Mouse (Mus musculus) heart, embryonic 14.5 days (tissue): ENCODE data around the gene Prkab1. TPM values are rescaled to one million over a fixed set of nuclear protein-coding genes. Genes with fewer than 3 reads are reported as not detected.

Source experiments
- ATAC-seq: fragments of 200-750 bp; cut with Nextera tagmentation; 2 replicates; pipeline ENCODE4 v1.8.0; 2017; ENCODE audit warnings: low read depth, moderate TSS enrichment; ENCODE audit not compliant: insufficient number of reproducible peaks, insufficient read depth, low FRiP score
- H3K27ac ChIP-seq, 2 experiments: fragments of 200-500 bp in 1 of 2; fragments of 300-500 bp in 1 of 2; sonication (generic) in 1 of 2; replicated peaks in 1 of 2; 2 replicates each; pipeline ENCODE4 v1.5.1; 2012 to 2014; ENCODE audit warnings: low read depth in 2 of 2, low read length in 2 of 2, control low read depth in 1 of 2, mild to moderate bottlenecking in 1 of 2, mixed read lengths in 1 of 2; ENCODE audit not compliant: control insufficient read depth in 1 of 2, insufficient read depth in 1 of 2
- H3K27me3 ChIP-seq: fragments of 300-500 bp; sonication (generic); 2 replicates; pipeline ENCODE4 v1.6.1; 2014; ENCODE audit warnings: mild to moderate bottlenecking, low read length, control low read depth; ENCODE audit not compliant: control insufficient read depth, insufficient read depth
- H3K36me3 ChIP-seq: fragments of 300-500 bp; sonication (generic); 2 replicates; pipeline ENCODE4 v1.6.1; 2014; ENCODE audit warnings: mild to moderate bottlenecking, control low read depth, low read length, mixed read lengths; ENCODE audit not compliant: control insufficient read depth, insufficient read depth
- H3K4me1 ChIP-seq, 2 experiments: fragments of 200-500 bp in 1 of 2; fragments of 300-500 bp in 1 of 2; sonication (generic) in 1 of 2; 2 replicates each; pipeline ENCODE4 v1.6.1; 2012 to 2014; ENCODE audit warnings: low read length in 2 of 2, control low read depth in 1 of 2, mixed read lengths in 1 of 2; ENCODE audit not compliant: control insufficient read depth in 2 of 2, insufficient read depth in 2 of 2
- H3K4me2 ChIP-seq: fragments of 300-500 bp; sonication (generic); 2 replicates; pipeline ENCODE4 v1.6.1; 2014; ENCODE audit warnings: mild to moderate bottlenecking, low read length
- H3K4me3 ChIP-seq, 2 experiments: fragments of 200-500 bp in 1 of 2; fragments of 300-500 bp in 1 of 2; sonication (generic) in 1 of 2; 2 replicates each; pipeline ENCODE4 v1.5.1; 2012 to 2014; ENCODE audit warnings: low read length in 2 of 2, mild to moderate bottlenecking in 2 of 2, control low read depth in 1 of 2, low read depth in 1 of 2, moderate library complexity in 1 of 2; ENCODE audit not compliant: control insufficient read depth in 1 of 2, insufficient read depth in 1 of 2
- H3K9ac ChIP-seq: fragments of 300-500 bp; sonication (generic); 2 replicates; pipeline ENCODE4 v1.6.1; 2014; ENCODE audit warnings: mild to moderate bottlenecking, low read length
- H3K9me3 ChIP-seq: fragments of 300-500 bp; sonication (generic); 2 replicates; pipeline ENCODE4 v1.6.1; 2016; ENCODE audit warnings: low read length, control low read depth; ENCODE audit not compliant: control insufficient read depth
- WGBS: fragments of 180-500 bp; shearing (Covaris S2); extraction: QIAGEN DNeasy Blood & Tissue Kit; methylation state at CpG from one replicate; pipeline ENCODE4 v1.1.7; 2014; 5-methylcytosine and 5-hydroxymethylcytosine counted together
- polyA plus RNA-seq: library from polyadenylated mRNA; unstranded; fragments of >200 nt; fragmentation: Nextera tagmentation; extraction: Ambion mirVana; gene quantifications from 2 replicates; pipeline ENCODE4 v1.2.1, GENCODE M21; 2014

Prkab1 gene
- polyA plus RNA-seq, 1 experiment from 2014 or later: 38.0 TPM

DNA sequence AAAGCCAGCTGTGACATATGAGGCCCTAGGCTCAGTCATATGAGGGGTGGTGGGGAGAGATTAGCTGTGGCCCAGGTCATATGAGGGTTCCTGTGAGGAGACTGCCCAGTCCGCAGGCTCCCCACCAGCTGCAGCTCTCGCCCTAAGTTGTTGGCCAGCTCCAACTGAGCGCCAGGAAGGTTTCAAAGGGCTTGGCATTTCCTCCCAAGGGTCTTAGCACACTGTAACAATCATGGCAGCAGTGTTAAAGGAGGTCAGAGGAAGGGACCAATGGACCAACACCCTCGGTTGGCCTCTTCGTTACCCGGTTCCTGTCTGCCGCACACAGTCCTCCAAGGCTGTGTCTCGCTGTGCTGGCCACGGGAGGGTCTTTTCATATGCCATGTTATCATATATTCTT is 43.8 kb downstream of the Prkab1 start:
- no peak overlapping the region for H3K9ac ChIP-seq
- H3K27me3 ChIP-seq: no peaks in the 10 kb centered on the region
- ATAC-seq: no peak
- peaks cover 2 to 9% of the 10 kb centered on the region in 2 experiments; a peak in 1 of 4 replicates for H3K4me1 ChIP-seq
- peaks cover 52% of the 10 kb centered on the region for H3K36me3 ChIP-seq
- no peak overlapping the region for H3K4me2 ChIP-seq
- H3K27ac ChIP-seq: no peak overlapping the region
- H3K4me3 ChIP-seq: no peak overlapping the region
- WGBS: 81% methylated on average over 9 of the region's 9 CpGs
- no peaks in the 10 kb centered on the region for H3K9me3 ChIP-seq

GRCm38 (mm10) chr5:115979134-115979696 is 45.1 kb downstream of the Prkab1 start:
- Histone ChIP-seq H3K9ac (no peak overlapping the region), H3K36me3 (peaks cover 59% of the 10 kb centered on the region), H3K4me2 (no peak overlapping the region), H3K4me1 (peaks cover 2 to 9% of the 10 kb centered on the region in 2 experiments; a peak in 1 of 4 replicates), H3K27ac (no peak overlapping the region), H3K27me3 (no peaks in the 10 kb centered on the region), H3K9me3 (no peaks in the 10 kb centered on the region), H3K4me3 (no peak overlapping the region)
- WGBS: 59% methylated on average over 16 of the region's 16 CpGs
- ATAC-seq: no peak

DNA sequence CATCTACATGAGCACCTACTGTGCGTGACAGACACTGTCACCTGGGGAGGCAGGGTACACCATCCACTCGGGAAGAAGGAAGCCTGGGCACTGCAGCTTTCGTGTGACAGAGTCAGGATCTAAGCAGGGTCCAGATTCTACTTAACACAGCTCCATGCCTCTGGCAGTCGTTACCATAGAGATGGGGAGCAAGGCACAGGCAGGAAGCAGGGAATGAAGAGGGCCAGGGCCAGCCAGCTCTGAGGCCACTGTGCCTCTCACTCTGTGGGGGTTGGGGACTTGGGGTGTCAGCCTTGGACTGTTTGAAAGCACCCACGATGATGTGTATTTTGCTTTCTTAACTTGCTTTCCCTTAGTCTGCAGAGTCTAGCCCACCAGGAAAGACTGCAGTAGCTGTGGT is 46.1 kb downstream of the Prkab1 start:
- WGBS: 73% methylated on average over 5 of the region's 5 CpGs
- ATAC-seq: no peak
- H3K36me3 ChIP-seq: peaks cover 66% of the 10 kb centered on the region

DNA sequence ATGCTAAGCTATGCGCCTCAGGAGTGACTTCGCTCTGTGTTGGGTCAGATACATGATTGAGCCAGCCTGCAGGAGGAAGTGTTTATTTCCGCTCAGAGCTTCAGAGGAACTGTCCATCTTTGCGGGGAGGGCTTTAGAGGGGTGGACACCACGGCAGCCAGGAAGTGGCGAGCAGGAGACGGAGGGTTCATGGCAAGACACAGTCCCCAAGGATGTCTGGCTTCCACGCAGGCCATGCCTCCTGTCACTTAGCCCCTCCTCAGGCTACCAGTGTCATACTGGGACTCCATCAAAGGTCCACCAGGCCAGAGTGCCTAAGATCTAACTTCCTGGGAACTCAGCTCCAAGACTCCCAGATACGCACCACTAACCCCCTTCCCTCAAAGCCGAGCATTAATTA is 46.6 kb downstream of the Prkab1 start:
- H3K27ac ChIP-seq: peak overlapping the region; percentile 19 to 42; a peak in 3 of 4 replicates
- H3K4me1 ChIP-seq: peaks cover 2 to 9% of the 10 kb centered on the region in 2 experiments; a peak in 1 of 4 replicates
- no peaks in the 10 kb centered on the region for H3K27me3 ChIP-seq
- H3K36me3 ChIP-seq: peaks cover 61% of the 10 kb centered on the region
- H3K4me3 ChIP-seq: no peak overlapping the region
- WGBS: 73% methylated on average over 10 of the region's 10 CpGs
- no peak overlapping the region for H3K4me2 ChIP-seq
- ATAC-seq: no peak; the same call in 1 of the 2 replicates
- no peaks in the 10 kb centered on the region for H3K9me3 ChIP-seq
- no peak overlapping the region for H3K9ac ChIP-seq

More for the DNA sequence above, 46.1 kb downstream of the Prkab1 start:
- H3K27me3 ChIP-seq: no peaks in the 10 kb centered on the region
- H3K27ac ChIP-seq: peak overlapping the region; percentile 8 to 42; a peak in 3 of 4 replicates
- H3K4me3 ChIP-seq: no peak overlapping the region
- H3K4me1 ChIP-seq: peaks cover 2 to 9% of the 10 kb centered on the region in 2 experiments; a peak in 1 of 4 replicates
- no peak overlapping the region for H3K4me2 ChIP-seq
- H3K9ac ChIP-seq: no peak overlapping the region
- H3K9me3 ChIP-seq: no peaks in the 10 kb centered on the region

GRCm38 (mm10) chr5:115977266-115977665 is 47.0 kb downstream of the Prkab1 start:
- H3K4me1 ChIP-seq: peaks cover 2 to 9% of the 10 kb centered on the region in 2 experiments; a peak in 1 of 4 replicates
- no peaks in the 10 kb centered on the region for H3K27me3 ChIP-seq
- no peak for ATAC-seq
- no peak overlapping the region for H3K4me3 ChIP-seq
- H3K4me2 ChIP-seq: no peak overlapping the region
- no peaks in the 10 kb centered on the region for H3K9me3 ChIP-seq
- H3K36me3 ChIP-seq: peaks cover 62% of the 10 kb centered on the region
- 64% methylated on average over 10 of the region's 10 CpGs for WGBS
- no peak overlapping the region for H3K9ac ChIP-seq
- H3K27ac ChIP-seq: 0 out of 4 replicates have a peak overlapping the region, but pooled peaks have one; percentile 19 to 42

DNA sequence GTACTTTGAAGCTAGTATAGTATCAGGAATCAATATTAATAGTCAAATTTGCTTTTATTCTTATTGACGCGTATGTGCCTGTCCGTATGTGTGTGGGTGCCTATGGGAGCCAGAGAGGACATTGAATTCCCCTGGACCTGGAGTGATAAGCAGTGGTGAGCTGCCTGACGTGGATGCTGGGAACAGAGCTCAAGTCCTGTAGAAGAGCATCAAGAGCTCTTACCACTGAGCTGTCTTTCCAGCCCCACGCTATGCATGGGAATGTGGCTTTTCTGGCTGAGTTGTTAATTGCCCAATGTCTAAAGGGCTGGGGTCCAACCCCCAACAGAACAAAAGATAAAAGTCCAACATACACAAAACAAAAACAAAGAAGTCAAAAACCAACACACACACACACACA is 47.9 kb downstream of the Prkab1 start:
- peaks cover 62% of the 10 kb centered on the region for H3K36me3 ChIP-seq
- H3K9me3 ChIP-seq: no peaks in the 10 kb centered on the region
- H3K4me1 ChIP-seq: peaks cover 2 to 9% of the 10 kb centered on the region in 2 experiments; a peak in 1 of 4 replicates
- H3K27ac ChIP-seq: no peak overlapping the region
- 91% methylated on average over 5 of the region's 5 CpGs for WGBS
- H3K4me3 ChIP-seq: no peak overlapping the region
- H3K9ac ChIP-seq: no peak overlapping the region
- H3K4me2 ChIP-seq: no peak overlapping the region
- ATAC-seq: no peak
- H3K27me3 ChIP-seq: no peaks in the 10 kb centered on the region

GRCm38 (mm10) chr5:115975672-115976071 is 48.6 kb downstream of the Prkab1 start:
- Histone ChIP-seq H3K36me3 (peaks cover 65% of the 10 kb centered on the region), H3K4me3 (no peak overlapping the region), H3K4me1 (peaks cover 2 to 9% of the 10 kb centered on the region in 2 experiments; a peak in 1 of 4 replicates), H3K27ac (no peak overlapping the region), H3K9me3 (no peaks in the 10 kb centered on the region), H3K27me3 (no peaks in the 10 kb centered on the region), H3K4me2 (no peak overlapping the region), H3K9ac (no peak overlapping the region)
- WGBS: 76% methylated on average over 10 of the region's 10 CpGs
- no peak for ATAC-seq

- ATAC-seq: no peak
- 87% methylated on average over 15 of the region's 15 CpGs for WGBS
Observed at GRCm38 (mm10) chr5:115971236-115971635, 53.1 kb downstream of the Prkab1 start.

More at GRCm38 (mm10) chr5:115971236-115971635, 53.1 kb downstream of the Prkab1 start:
- peaks cover 69% of the 10 kb centered on the region for H3K36me3 ChIP-seq
- no peak overlapping the region for H3K9ac ChIP-seq
- no peaks in the 10 kb centered on the region for H3K9me3 ChIP-seq
- no peak overlapping the region for H3K4me2 ChIP-seq
- H3K27me3 ChIP-seq: no peaks in the 10 kb centered on the region
- no peak overlapping the region for H3K4me3 ChIP-seq
- H3K4me1 ChIP-seq: no peaks in the 10 kb centered on the region
- no peak overlapping the region for H3K27ac ChIP-seq
